Mouse (Mus musculus) liver, postnatal 0 days (tissue): Measurements from ENCODE around the gene Tbc1d1. TPM values are rescaled to one million over a fixed set of nuclear protein-coding genes. Genes with fewer than 3 reads are reported as not detected.
A peak's percentile ranks its signal among the peaks of the same experiment; 100 is the strongest.

Experiments used
- ATAC-seq: fragments of 200-750 bp; cut with Nextera tagmentation; 2 replicates; pipeline ENCODE4 v1.8.0; 2017; ENCODE audit warnings: mild to moderate bottlenecking, moderate library complexity
- DNase-seq: peaks from one replicate; pipeline ENCODE4 v3.0.0-alpha.2; 2016
- H3K27ac ChIP-seq: fragments of 300-500 bp; sonication (generic); 2 replicates; pipeline ENCODE4 v1.5.1; 2014; ENCODE audit warnings: antibody characterized with exemption, moderate library complexity, mild to moderate bottlenecking, low read depth
- H3K27me3 ChIP-seq: fragments of 300-500 bp; sonication (generic); 2 replicates; pipeline ENCODE4 v1.6.1; 2014; ENCODE audit warnings: low read length, control low read depth, mixed read lengths; ENCODE audit not compliant: insufficient read depth
- H3K36me3 ChIP-seq: fragments of 300-500 bp; sonication (generic); replicated peaks from 2 replicates; pipeline ENCODE4 v1.6.1; 2014; ENCODE audit warnings: mild to moderate bottlenecking, control low read depth, low read length, moderate library complexity, mixed read lengths; ENCODE audit not compliant: insufficient read depth
- H3K4me1 ChIP-seq: fragments of 300-500 bp; sonication (generic); 2 replicates; pipeline ENCODE4 v1.6.1; 2014; ENCODE audit warnings: antibody characterized with exemption, mild to moderate bottlenecking, control low read depth; ENCODE audit not compliant: insufficient read depth
- H3K4me2 ChIP-seq: fragments of 300-500 bp; sonication (generic); 2 replicates; pipeline ENCODE4 v1.6.1; 2014; ENCODE audit warnings: low read depth, mild to moderate bottlenecking, low read length, moderate library complexity, mixed read lengths
- H3K4me3 ChIP-seq: fragments of 300-500 bp; sonication (generic); 2 replicates; pipeline ENCODE4 v1.5.1; 2014; ENCODE audit warnings: low read depth, low read length
- H3K9ac ChIP-seq: fragments of 300-500 bp; sonication (generic); replicated peaks from 2 replicates; pipeline ENCODE4 v1.6.1; 2014; ENCODE audit warnings: mild to moderate bottlenecking, moderate library complexity
- H3K9me3 ChIP-seq: fragments of 300-500 bp; sonication (generic); 2 replicates; pipeline ENCODE4 v1.6.1; 2016; ENCODE audit warnings: mild to moderate bottlenecking, control low read depth, low read length, mixed read lengths
- CTCF ChIP-seq: sonication (generic); IDR thresholded peaks from 2 replicates; pipeline ENCODE4 v1.5.1; 2016; ENCODE audit warnings: antibody characterized with exemption, low read depth
- EP300 ChIP-seq: IDR thresholded peaks from 2 replicates; pipeline ENCODE4 v1.6.1; 2016; ENCODE audit warnings: antibody characterized with exemption, low read depth, mild to moderate bottlenecking
- WGBS: fragments of 180-500 bp; shearing (Covaris S2); extraction: QIAGEN DNeasy Blood & Tissue Kit; methylation state at CpG from one replicate; pipeline ENCODE4 v1.1.7; 2014; ENCODE audit not compliant: insufficient replicate concordance; 5-methylcytosine and 5-hydroxymethylcytosine counted together
- polyA plus RNA-seq: library from polyadenylated mRNA; unstranded; fragments of >200 nt; fragmentation: Nextera tagmentation; extraction: Ambion mirVana; gene quantifications from 2 replicates; pipeline ENCODE4 v1.2.1, GENCODE M21; 2015

Gene Tbc1d1
- polyA plus RNA-seq, 1 experiment from 2014 or later: 5.0 TPM

DNA sequence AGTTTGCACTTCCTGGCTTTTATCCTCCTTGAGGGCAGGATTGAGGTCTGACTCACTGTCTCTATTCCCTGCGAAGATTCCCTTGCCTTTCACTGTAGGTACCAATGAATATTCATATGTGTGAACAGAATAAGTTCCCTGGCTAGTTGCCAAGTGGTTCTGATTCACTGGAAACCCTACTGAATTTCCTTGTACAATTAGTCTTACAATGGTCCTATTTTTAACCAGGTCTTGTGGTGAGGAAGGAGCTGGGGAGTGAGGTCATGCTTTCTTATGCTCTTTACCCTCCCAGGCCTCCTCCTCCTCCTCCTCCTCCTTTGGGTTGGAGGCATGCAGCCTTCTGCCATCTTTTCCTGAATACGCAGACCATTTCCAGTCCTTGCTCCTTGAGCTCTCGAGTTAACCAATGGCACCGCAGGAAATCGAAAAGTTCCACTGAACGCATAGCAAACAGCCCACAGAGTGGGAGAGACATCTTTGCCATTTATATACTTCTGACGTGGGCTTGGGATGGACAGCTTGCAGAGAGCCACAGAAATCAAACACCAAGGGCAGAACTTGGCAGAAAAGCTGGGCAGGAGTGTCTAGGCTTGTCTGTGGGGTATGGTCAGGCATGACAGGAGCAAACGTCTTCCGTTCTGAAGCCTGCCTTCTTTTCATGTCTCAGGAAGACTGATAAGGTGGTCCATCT, 68.8 kb downstream of the Tbc1d1 start:
- Histone ChIP-seq H3K27me3 (no peaks in the 10 kb centered on the region), H3K27ac (no peak overlapping the region), H3K4me3 (no peak overlapping the region), H3K36me3 (no peaks in the 10 kb centered on the region), H3K9ac (no peak overlapping the region), H3K9me3 (no peaks in the 10 kb centered on the region), H3K4me1 (peaks cover 10% of the 10 kb centered on the region), H3K4me2 (no peak overlapping the region)
- ATAC-seq (no peak), DNase-seq (no peak)
- no peak for TF ChIP-seq CTCF
- TF ChIP-seq EP300: no peak
- WGBS: 70% methylated on average over 9 of the region's 9 CpGs

DNA sequence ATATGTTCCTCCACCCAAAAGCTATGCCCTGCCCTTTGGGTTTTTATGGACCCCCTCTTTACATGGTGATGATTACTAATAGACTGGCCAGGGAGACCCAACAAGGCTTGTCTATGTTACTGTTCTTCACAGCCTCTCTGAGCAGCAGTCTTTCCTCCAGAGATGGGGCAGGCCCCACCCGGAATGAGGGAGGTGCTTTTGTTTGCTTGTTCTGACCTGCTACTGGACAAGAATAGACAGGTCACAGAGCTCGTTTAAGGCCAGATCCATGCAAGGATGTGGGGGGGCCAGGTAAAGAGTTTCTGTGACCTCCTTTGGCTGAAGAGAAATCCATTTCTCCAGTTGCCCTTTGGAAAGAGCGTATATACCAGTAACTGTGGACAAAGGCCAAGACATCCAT, 72.1 kb downstream of the Tbc1d1 start:
- Histone ChIP-seq H3K4me3 (no peak overlapping the region), H3K36me3 (no peaks in the 10 kb centered on the region), H3K27me3 (no peaks in the 10 kb centered on the region), H3K27ac (no peak overlapping the region), H3K9ac (no peak overlapping the region), H3K4me1 (peaks cover 19% of the 10 kb centered on the region), H3K4me2 (no peak overlapping the region), H3K9me3 (no peaks in the 10 kb centered on the region)
- DNase-seq: no peak
- 68% methylated on average over 3 of the region's 3 CpGs for WGBS
- no peak for TF ChIP-seq EP300
- ATAC-seq: no peak

DNA sequence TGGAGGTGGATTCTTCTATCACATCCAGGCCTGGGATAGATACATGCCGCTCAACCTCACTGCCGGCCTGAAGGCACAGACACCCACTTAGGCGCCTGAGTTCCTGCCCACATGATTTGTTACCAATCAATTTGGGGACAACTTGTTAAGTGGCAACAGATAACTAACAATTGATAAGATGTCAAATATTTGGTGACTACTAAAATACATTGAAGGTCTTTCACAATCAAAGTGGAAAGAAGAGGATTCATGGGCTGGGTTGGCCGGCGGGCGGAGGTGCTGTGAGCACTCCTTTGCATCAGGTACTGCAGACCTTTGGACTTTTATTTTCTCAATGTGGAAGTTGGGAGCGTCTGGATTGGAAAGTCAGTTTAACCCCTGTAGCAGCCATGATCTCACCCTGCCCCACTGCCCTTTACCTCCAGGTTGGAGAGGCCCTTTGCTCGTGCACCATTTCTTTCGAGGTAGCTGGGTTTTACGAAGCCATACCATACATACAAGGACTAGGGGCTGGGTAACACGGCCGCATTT, 73.3 kb downstream of the Tbc1d1 start:
- TF ChIP-seq CTCF: no peak
- no peak for TF ChIP-seq EP300
- DNase-seq (no peak), ATAC-seq (peak; percentile 15; the same call in 1 of the 2 replicates)
- Histone ChIP-seq H3K4me2 (peak overlapping the region; percentile 99), H3K27ac (peak overlapping the region; percentile 61), H3K9me3 (no peaks in the 10 kb centered on the region), H3K9ac (peak overlapping the region; percentile 78), H3K36me3 (no peaks in the 10 kb centered on the region), H3K4me1 (peaks cover 19% of the 10 kb centered on the region), H3K27me3 (no peaks in the 10 kb centered on the region), H3K4me3 (peak overlapping the region; percentile 68)
- WGBS: 33% methylated on average over 12 of the region's 12 CpGs

DNA sequence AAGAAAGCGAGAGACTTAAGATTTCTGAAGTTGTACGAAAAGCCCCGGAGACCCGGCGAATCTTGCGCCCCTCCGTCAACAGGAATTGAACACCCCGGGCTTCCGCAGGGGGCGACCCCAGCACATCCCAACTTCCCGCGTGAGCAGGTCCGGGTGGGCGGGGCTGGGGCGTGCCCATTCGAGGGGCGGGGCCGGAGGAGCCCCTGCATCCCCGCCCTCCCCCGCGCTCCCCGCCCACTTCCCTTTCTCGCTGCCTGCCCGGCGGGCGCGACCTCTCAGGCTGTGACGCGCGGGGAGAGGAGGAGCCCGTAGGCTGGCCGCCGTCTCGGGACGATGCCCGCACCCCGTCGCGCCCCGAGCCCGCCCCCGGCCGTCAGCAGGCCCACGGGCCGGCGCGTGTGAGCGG, 74.0 kb downstream of the Tbc1d1 start:
- ATAC-seq (peak; percentile 99), DNase-seq (peak; percentile 97)
- H3K27me3 ChIP-seq: no peaks in the 10 kb centered on the region
- WGBS: under 1% methylated on average over 24 of the region's 48 CpGs
- H3K4me2 ChIP-seq: peak overlapping the region; percentile 99
- peaks cover 22% of the 10 kb centered on the region for H3K4me1 ChIP-seq
- H3K36me3 ChIP-seq: no peaks in the 10 kb centered on the region
- H3K9ac ChIP-seq: peak overlapping the region; percentile 78
- no peak for TF ChIP-seq EP300
- TF ChIP-seq CTCF: no peak
- peak overlapping the region; percentile 61 for H3K27ac ChIP-seq
- peak overlapping the region; percentile 68 for H3K4me3 ChIP-seq
- no peaks in the 10 kb centered on the region for H3K9me3 ChIP-seq

DNA sequence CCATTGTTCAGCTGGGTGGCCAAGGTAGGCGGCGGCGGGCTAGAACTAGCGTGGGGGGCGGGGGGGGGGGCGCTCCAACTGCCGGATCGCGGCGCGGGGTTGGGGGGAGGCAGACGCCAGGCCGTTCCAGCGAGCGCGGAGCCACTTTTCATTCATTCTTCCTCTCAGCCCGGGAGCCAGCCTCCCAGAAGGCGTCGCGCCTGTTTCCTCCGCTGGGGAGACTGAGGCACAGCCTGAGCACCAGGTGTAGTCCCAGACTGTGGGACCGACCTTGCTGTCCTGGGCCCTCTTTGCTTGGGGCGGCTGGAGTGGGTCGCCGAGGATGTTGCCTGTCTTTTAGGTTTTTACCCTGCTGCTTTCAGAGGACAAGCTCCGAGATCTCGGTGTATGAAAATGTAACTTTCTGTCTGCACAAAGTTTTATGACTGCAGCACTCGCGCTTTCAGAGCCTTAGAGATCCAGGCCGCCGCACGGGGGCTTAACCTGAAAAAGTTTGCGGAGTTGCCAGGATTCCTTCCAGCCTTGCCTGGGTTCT, 74.5 kb downstream of the Tbc1d1 start:
- Histone ChIP-seq H3K9me3 (no peaks in the 10 kb centered on the region), H3K4me3 (peak overlapping the region; percentile 68), H3K36me3 (no peaks in the 10 kb centered on the region), H3K9ac (peak overlapping the region; percentile 78), H3K27me3 (no peaks in the 10 kb centered on the region), H3K27ac (peak overlapping the region; percentile 61), H3K4me2 (peak overlapping the region; percentile 99), H3K4me1 (peaks cover 22% of the 10 kb centered on the region)
- DNase-seq (no peak), ATAC-seq (peak; percentile 18; the same call in 1 of the 2 replicates)
- 2% methylated on average over 17 of the region's 33 CpGs for WGBS
- TF ChIP-seq EP300: no peak
- no peak for TF ChIP-seq CTCF

DNA sequence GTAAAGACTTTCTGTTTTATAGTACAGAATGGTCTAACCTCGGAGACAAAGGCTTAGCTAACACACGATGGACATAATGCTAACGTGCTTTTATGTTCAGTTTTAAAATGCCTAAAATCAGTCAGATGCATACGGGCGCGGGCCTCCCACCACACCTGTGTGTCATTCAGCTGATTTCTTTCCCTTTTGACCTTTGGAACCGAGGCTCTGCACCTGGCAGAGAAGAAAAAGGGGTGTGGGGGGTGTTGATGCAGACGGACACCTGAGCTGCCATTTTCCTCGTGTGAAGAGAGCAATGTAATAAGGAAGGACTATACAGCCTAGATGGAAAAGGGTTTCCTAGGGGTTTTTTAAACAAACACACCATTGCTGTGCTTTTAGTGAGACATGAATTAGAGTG, 76.8 kb downstream of the Tbc1d1 start:
- H3K27me3 ChIP-seq: no peaks in the 10 kb centered on the region
- WGBS: 72% methylated on average over 9 of the region's 9 CpGs
- H3K27ac ChIP-seq: no peak overlapping the region
- TF ChIP-seq EP300: no peak
- no peak for TF ChIP-seq CTCF
- no peak overlapping the region for H3K4me3 ChIP-seq
- peaks cover 30% of the 10 kb centered on the region for H3K4me1 ChIP-seq
- no peaks in the 10 kb centered on the region for H3K36me3 ChIP-seq
- H3K9me3 ChIP-seq: no peaks in the 10 kb centered on the region
- H3K4me2 ChIP-seq: no peak overlapping the region
- ATAC-seq (no peak), DNase-seq (no peak)
- no peak overlapping the region for H3K9ac ChIP-seq
